Mouse (Mus musculus): ENCODE data around the gene Lemd1. TPM values are rescaled to one million over a fixed set of nuclear protein-coding genes. Genes with fewer than 3 reads are reported as not detected.

Gene Lemd1
- polyA plus RNA-seq, 1 experiment from 2014 or later = 16.2 TPM

- Histone ChIP-seq H3K36me3 (no peaks in the 10 kb centered on the region), H3K27ac (replicated peaks) (no peak overlapping the region), H3K4me3 (no peak overlapping the region), H3K4me1 (peaks cover 14% of the 10 kb centered on the region), H3K9ac (replicated peaks) (no peak overlapping the region), H3K4me2 (replicated peaks) (no peak overlapping the region), H3K27me3 (peaks cover 6% of the 10 kb centered on the region; the same call in 1 of the 2 replicates), H3K9me3 (no peaks in the 10 kb centered on the region)
- 92% methylated on average over 9 of the region's 9 CpGs for WGBS
- no peak for ATAC-seq (replicated peaks)
Observed at GRCm38 (mm10) chr1:132302341-132302866, 111.2 kb downstream of the Lemd1 start.

DNA sequence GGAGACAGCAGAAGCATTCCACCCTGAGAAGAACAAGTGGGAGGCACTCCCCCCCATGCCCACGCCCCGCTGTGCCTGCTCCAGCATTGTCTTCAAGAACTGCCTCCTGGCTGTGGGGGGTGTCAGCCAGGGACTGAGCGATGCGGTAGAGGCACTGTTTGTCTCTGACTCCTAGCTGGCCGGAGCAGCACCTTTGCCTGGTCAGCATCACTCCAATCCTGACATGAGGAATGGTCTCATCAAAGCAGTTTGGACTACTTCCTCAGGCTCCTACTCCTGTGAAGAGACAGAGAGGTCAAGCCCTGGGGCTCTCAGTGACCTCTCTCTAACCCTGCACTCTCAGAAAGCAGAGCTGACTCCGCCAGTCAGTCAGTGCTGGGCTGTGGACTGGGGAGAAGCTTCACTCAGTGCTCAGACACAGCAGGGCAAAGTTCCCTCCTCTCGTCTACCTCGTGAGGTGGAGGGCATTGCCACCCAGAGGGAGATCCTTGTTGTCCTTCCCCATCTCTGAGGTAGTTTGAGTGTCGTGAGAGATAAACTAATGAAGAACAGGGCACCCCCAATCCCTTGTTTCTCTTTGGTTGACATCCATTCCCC, 113.5 kb downstream of the Lemd1 start:
- H3K27ac ChIP-seq (replicated peaks) = no peak overlapping the region
- H3K4me2 ChIP-seq (replicated peaks) = no peak overlapping the region
- H3K27me3 ChIP-seq = peaks cover 5% of the 10 kb centered on the region; the same call in 1 of the 2 replicates
- no peaks in the 10 kb centered on the region for H3K4me1 ChIP-seq
- H3K9ac ChIP-seq (replicated peaks) = no peak overlapping the region
- ATAC-seq (replicated peaks) = no peak
- no peaks in the 10 kb centered on the region for H3K9me3 ChIP-seq
- H3K4me3 ChIP-seq = no peak overlapping the region
- WGBS = 72% methylated on average over 9 of the region's 9 CpGs
- no peaks in the 10 kb centered on the region for H3K36me3 ChIP-seq

- Histone ChIP-seq H3K4me2 (replicated peaks) (no peak overlapping the region), H3K4me3 (no peak overlapping the region), H3K9ac (replicated peaks) (no peak overlapping the region), H3K27me3 (peaks cover 3% of the 10 kb centered on the region; the same call in 1 of the 2 replicates), H3K27ac (replicated peaks) (no peak overlapping the region), H3K36me3 (no peaks in the 10 kb centered on the region), H3K9me3 (no peaks in the 10 kb centered on the region), H3K4me1 (no peaks in the 10 kb centered on the region)
- ATAC-seq (replicated peaks) = no peak
- WGBS = 33% methylated on average over 4 of the region's 4 CpGs
Observed at GRCm38 (mm10) chr1:132306160-132306559, 114.9 kb downstream of the Lemd1 start.

GRCm38 (mm10) chr1:132306808-132307207, 115.6 kb downstream of the Lemd1 start:
- Histone ChIP-seq H3K36me3 (no peaks in the 10 kb centered on the region), H3K4me1 (no peaks in the 10 kb centered on the region), H3K9ac (replicated peaks) (no peak overlapping the region), H3K4me2 (replicated peaks) (no peak overlapping the region), H3K27ac (replicated peaks) (no peak overlapping the region), H3K4me3 (no peak overlapping the region), H3K9me3 (no peaks in the 10 kb centered on the region), H3K27me3 (peaks cover 3% of the 10 kb centered on the region; the same call in 1 of the 2 replicates)
- no peak for ATAC-seq (replicated peaks)
- WGBS = 28% methylated on average over 4 of the region's 4 CpGs

GRCm38 (mm10) chr1:132307962-132308361, 116.7 kb downstream of the Lemd1 start:
- Histone ChIP-seq H3K36me3 (no peaks in the 10 kb centered on the region), H3K4me2 (replicated peaks) (no peak overlapping the region), H3K9me3 (no peaks in the 10 kb centered on the region), H3K4me1 (no peaks in the 10 kb centered on the region), H3K9ac (replicated peaks) (no peak overlapping the region), H3K27ac (replicated peaks) (no peak overlapping the region), H3K27me3 (peaks cover 3% of the 10 kb centered on the region; the same call in 1 of the 2 replicates), H3K4me3 (no peak overlapping the region)
- ATAC-seq (replicated peaks) = no peak
- 86% methylated on average over 6 of the region's 6 CpGs for WGBS

- H3K4me1 ChIP-seq = no peaks in the 10 kb centered on the region
- peaks cover 3% of the 10 kb centered on the region; the same call in 1 of the 2 replicates for H3K27me3 ChIP-seq
- H3K36me3 ChIP-seq = no peaks in the 10 kb centered on the region
- H3K27ac ChIP-seq (replicated peaks) = no peak overlapping the region
- no peak for ATAC-seq (replicated peaks)
- H3K4me3 ChIP-seq = no peak overlapping the region
- H3K9ac ChIP-seq (replicated peaks) = no peak overlapping the region
- H3K9me3 ChIP-seq = no peaks in the 10 kb centered on the region
- no peak overlapping the region for H3K4me2 ChIP-seq (replicated peaks)
- 77% methylated on average over 7 of the region's 7 CpGs for WGBS
Observed at GRCm38 (mm10) chr1:132308674-132309073, 117.4 kb downstream of the Lemd1 start.

MicroRNAs encoded within 50 kb of the gene (microRNA counts, 519-probe panel; counts per million panel counts)
- 3,666 counts per million, percentile 88 among the panel's probes with 10 or more counts for microRNA mmu-miR-135b

Small RNA genes lying within 50 kb of the gene (microRNA-seq; reads per million reads assigned to microRNA genes)
- gene Mir135b = 6,641 reads per million, percentile 94 among the genes with 10 or more reads in this experiment

Other genes starting within 250 kb of the Lemd1 start
- 1.8 and 2.4 TPM in 2 replicates for gene Slc45a3, start 228.5 kb upstream of the Lemd1 start, polyA plus RNA-seq (2015; fragmentation: Nextera tagmentation; extraction: Ambion mirVana)
- 12.0 and 14.6 TPM in 2 replicates for gene Elk4, start 183.8 kb upstream of the Lemd1 start, polyA plus RNA-seq (2015; fragmentation: Nextera tagmentation; extraction: Ambion mirVana)
- 8.8 and 8.9 TPM in 2 replicates for gene Mfsd4a, start 123.4 kb upstream of the Lemd1 start, polyA plus RNA-seq (2015; fragmentation: Nextera tagmentation; extraction: Ambion mirVana)
- 0.18 and 0.69 TPM in 2 replicates for gene Cdk18, start 51.7 kb upstream of the Lemd1 start, polyA plus RNA-seq (2015; fragmentation: Nextera tagmentation; extraction: Ambion mirVana)
- gene AC124108.1, start within 50 bp of the Lemd1 start, polyA plus RNA-seq (2015; fragmentation: Nextera tagmentation; extraction: Ambion mirVana) = 2.5 and 2.8 TPM in 2 replicates
- gene Gm10188, start 38.3 kb downstream of the Lemd1 start, polyA plus RNA-seq (2015; fragmentation: Nextera tagmentation; extraction: Ambion mirVana) = 0.56 and 0.60 TPM in 2 replicates
- gene Klhdc8a, start 107.2 kb downstream of the Lemd1 start, polyA plus RNA-seq (2015; fragmentation: Nextera tagmentation; extraction: Ambion mirVana) = 2.4 and 3.1 TPM in 2 replicates
- gene Nuak2, start 124.7 kb downstream of the Lemd1 start, polyA plus RNA-seq (2015; fragmentation: Nextera tagmentation; extraction: Ambion mirVana) = 15.9 and 16.5 TPM in 2 replicates
- 33.1 and 33.3 TPM in 2 replicates for gene Tmcc2, start 199.8 kb downstream of the Lemd1 start, polyA plus RNA-seq (2015; fragmentation: Nextera tagmentation; extraction: Ambion mirVana)
- gene Dstyk, start 226.1 kb downstream of the Lemd1 start, polyA plus RNA-seq (2015; fragmentation: Nextera tagmentation; extraction: Ambion mirVana) = 11.3 and 13.2 TPM in 2 replicates